Mouse (Mus musculus) c-Kit-positive CD71-positive TER-119-positive erythroid progenitor cells, embryonic 14.5 days (primary cell): ENCODE measurements around the gene Prame.
"Not testable (repeated sequence)": the region's sequence is repeated elsewhere in the genome, so short reads cannot be mapped to it uniquely, and the experiment has no call there.

ENCODE experiments used
- DNase-seq: peaks from one replicate; pipeline ENCODE4 v3.0.0-alpha.2; 2013; ENCODE audit warnings: low spot score

The Prame gene

GRCm38 (mm10) chrX:135627605-135628004 lies at the start of gene Prame:
Prame (minus strand) TSS chrX:135627705.
- DNase-seq = no peak

- peak; percentile 9 for DNase-seq
These were observed 24.8 kb upstream of the Prame start for GRCm38 (mm10) chrX:135652173-135652772.

- DNase-seq = peak; percentile 8
These were observed 26.0 kb downstream of the Prame start for GRCm38 (mm10) chrX:135601298-135602029.

- DNase-seq = no peak
These were observed 28.8 kb downstream of the Prame start, which contains the start of gene Nxf7 for GRCm38 (mm10) chrX:135598677-135599076. Nxf7 (minus strand) TSS chrX:135598777.

GRCm38 (mm10) chrX:135598096-135598495 lies 29.4 kb downstream of the Prame start:
- DNase-seq = no peak

- no peak for DNase-seq
These were observed 51.1 kb downstream of the Prame start for GRCm38 (mm10) chrX:135576412-135576811.

GRCm38 (mm10) chrX:135574958-135575628 lies 52.4 kb downstream of the Prame start:
- DNase-seq = not testable (repeated sequence)

- not testable (repeated sequence) for DNase-seq
These were observed 53.1 kb downstream of the Prame start for GRCm38 (mm10) chrX:135574261-135574957.

GRCm38 (mm10) chrX:135569467-135569866 lies 58.0 kb downstream of the Prame start:
- peak; percentile 12 for DNase-seq

GRCm38 (mm10) chrX:135564934-135565333 lies 62.6 kb downstream of the Prame start:
- not testable (repeated sequence) for DNase-seq
